Mouse (Mus musculus): Measurements from ENCODE around the gene Ypel2.

Ypel2 gene

GRCm38 (mm10) chr11:86895567-86895966 lies 97.9 kb downstream of the Ypel2 start:
- DNase-seq (ENCODE audit: low spot score) = no peak

DNA sequence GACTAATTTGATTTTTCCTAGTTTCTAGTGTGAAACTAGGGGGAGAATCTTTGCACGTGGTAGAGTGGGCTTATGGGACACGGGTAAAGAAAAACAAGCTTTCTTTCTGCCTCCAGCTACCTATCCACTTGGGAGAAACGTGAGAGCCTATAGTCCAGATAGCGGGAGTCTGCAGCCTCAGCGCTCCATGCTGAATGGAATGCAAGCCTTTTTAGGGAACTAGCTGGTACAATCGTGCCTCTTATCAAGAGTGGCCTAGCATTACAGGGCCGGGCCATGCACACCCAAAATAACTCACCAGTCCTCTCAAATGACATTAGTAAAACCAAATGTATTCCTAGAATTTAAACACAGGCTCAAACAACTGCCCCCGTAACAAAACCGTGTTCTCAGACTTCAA lies 98.4 kb downstream of the Ypel2 start:
- no peak for DNase-seq (ENCODE audit: low spot score)

DNA sequence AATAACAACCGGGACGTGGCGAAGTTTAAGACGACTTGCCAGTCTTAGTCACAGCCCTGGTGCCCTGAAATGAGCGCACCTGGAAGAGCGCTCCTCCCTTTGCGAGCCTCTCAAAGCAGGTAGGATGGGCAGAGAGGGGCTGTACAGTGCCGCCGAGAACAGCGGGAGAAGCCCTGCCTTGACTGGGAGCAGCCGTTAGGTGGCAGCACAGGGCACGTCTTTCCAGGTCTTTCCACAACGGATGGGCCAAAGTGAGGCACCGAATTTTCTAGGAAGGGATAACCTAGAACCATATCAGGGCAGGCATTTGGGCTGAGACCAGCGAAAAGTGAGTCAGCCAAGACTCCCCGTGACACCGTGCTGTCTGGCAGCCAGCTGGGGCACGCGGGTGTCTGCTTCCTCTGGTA lies 99.3 kb downstream of the Ypel2 start:
- peak; percentile 86 for DNase-seq (ENCODE audit: low spot score)

DNA sequence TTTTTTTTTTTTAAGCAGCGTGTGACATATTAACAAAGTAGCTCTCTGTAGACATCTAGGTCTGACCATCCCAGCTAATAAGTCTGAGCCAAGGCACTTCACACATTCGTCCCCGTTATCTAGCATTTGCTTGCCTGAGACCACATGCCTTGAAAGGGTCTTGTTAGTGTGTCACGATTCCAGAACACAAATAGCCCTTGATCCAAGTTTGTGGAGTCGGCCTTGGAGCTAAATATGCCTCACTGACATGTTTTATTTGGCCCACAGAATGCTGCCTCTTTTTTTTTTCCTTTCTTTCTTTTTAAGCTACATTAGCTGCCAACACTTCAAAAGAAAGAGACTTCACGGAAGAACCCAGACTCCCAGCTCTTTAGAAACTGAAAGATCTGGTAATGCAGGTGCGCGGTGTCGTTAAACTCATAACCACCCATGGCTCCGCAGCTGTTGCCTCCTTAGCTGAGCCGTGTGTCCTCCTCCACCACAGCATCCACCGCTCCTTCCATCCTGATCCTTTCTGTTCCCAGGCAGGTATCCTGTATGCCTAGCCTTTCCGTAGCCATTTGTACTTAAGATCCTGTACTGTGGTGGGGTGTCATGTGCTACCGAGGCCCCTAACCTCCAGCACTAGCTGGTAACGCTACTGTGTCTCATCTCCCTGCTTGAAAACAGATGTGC lies 100.4 kb downstream of the Ypel2 start:
- no peak for DNase-seq (ENCODE audit: low spot score)

Measured in ovary, postnatal 36 days (tissue).